Mouse (Mus musculus) midbrain, embryonic 12.5 days (tissue): ENCODE results near the gene Bcl10. TPM values are rescaled to one million over a fixed set of nuclear protein-coding genes. Genes with fewer than 3 reads are reported as not detected.
"Not testable (repeated sequence)": the region's sequence is repeated elsewhere in the genome, so short reads cannot be mapped to it uniquely, and the experiment has no call there.

Experiments
- ATAC-seq: fragments of 200-750 bp; cut with Nextera tagmentation; 2 replicates; pipeline ENCODE4 v1.8.0; 2017; ENCODE audit warnings: low read depth, moderate TSS enrichment, moderate library complexity; ENCODE audit not compliant: low FRiP score
- H3K27ac ChIP-seq: fragments of 300-500 bp; sonication (generic); replicated peaks from 2 replicates; pipeline ENCODE4 v1.5.1; 2016; ENCODE audit warnings: mild to moderate bottlenecking
- H3K27me3 ChIP-seq: fragments of 300-500 bp; sonication (generic); 2 replicates; pipeline ENCODE4 v1.6.1; 2016; ENCODE audit warnings: mild to moderate bottlenecking
- H3K36me3 ChIP-seq: fragments of 300-500 bp; sonication (generic); 2 replicates; pipeline ENCODE4 v1.6.1; 2016
- H3K4me1 ChIP-seq: fragments of 300-500 bp; sonication (generic); 2 replicates; pipeline ENCODE4 v1.6.1; 2016
- H3K4me2 ChIP-seq: fragments of 300-500 bp; sonication (generic); replicated peaks from 2 replicates; pipeline ENCODE4 v1.6.1; 2016; ENCODE audit warnings: mild to moderate bottlenecking, moderate library complexity
- H3K4me3 ChIP-seq: fragments of 300-500 bp; sonication (generic); 2 replicates; pipeline ENCODE4 v1.5.1; 2016; ENCODE audit warnings: mild to moderate bottlenecking
- H3K9ac ChIP-seq: fragments of 300-500 bp; sonication (generic); replicated peaks from 2 replicates; pipeline ENCODE4 v1.6.1; 2016; ENCODE audit warnings: mild to moderate bottlenecking, moderate library complexity
- H3K9me3 ChIP-seq: fragments of 300-500 bp; sonication (generic); 2 replicates; pipeline ENCODE4 v1.6.1; 2016; ENCODE audit warnings: mild to moderate bottlenecking
- WGBS: fragments of 180-500 bp; shearing (Covaris S2); methylation state at CpG from one replicate; pipeline ENCODE4 v1.1.7; 2016; 5-methylcytosine and 5-hydroxymethylcytosine counted together
- polyA plus RNA-seq: library from polyadenylated mRNA; unstranded; fragments of >200 nt; fragmentation: Nextera tagmentation; extraction: Ambion mirVana; gene quantifications from 2 replicates; pipeline ENCODE4 v1.2.1, GENCODE M21; 2016

The Bcl10 gene
- polyA plus RNA-seq, 1 experiment from 2014 or later: 47.1 TPM

GRCm38 (mm10) chr3:145959824-145960223 is 37.2 kb downstream of the Bcl10 start:
- Histone ChIP-seq H3K27me3 (peaks cover 32% of the 10 kb centered on the region), H3K9ac (no peak overlapping the region), H3K4me2 (no peak overlapping the region), H3K4me3 (no peak overlapping the region), H3K27ac (no peak overlapping the region), H3K4me1 (peaks cover 15% of the 10 kb centered on the region), H3K36me3 (no peaks in the 10 kb centered on the region), H3K9me3 (0 out of 2 replicates have a peak, but pooled peaks cover 4% of the 10 kb centered on the region)
- no peak for ATAC-seq
- 67% methylated on average over 1 of the region's 1 CpGs for WGBS

GRCm38 (mm10) chr3:145962411-145962810 is 39.8 kb downstream of the Bcl10 start:
- no peak overlapping the region for H3K4me2 ChIP-seq
- peaks cover 36% of the 10 kb centered on the region for H3K27me3 ChIP-seq
- no peak overlapping the region for H3K9ac ChIP-seq
- no peak for ATAC-seq
- H3K4me3 ChIP-seq: no peak overlapping the region
- 0 out of 2 replicates have a peak, but pooled peaks cover 3% of the 10 kb centered on the region for H3K9me3 ChIP-seq
- H3K27ac ChIP-seq: no peak overlapping the region
- H3K4me1 ChIP-seq: peaks cover 18% of the 10 kb centered on the region
- WGBS: 26% methylated on average over 9 of the region's 9 CpGs
- H3K36me3 ChIP-seq: no peaks in the 10 kb centered on the region

- Histone ChIP-seq H3K4me3 (peak overlapping the region; percentile 22), H3K4me2 (peak overlapping the region; percentile 48), H3K27ac (0 out of 2 replicates have a peak overlapping the region, but pooled peaks have one; percentile 39), H3K4me1 (peaks cover 18% of the 10 kb centered on the region), H3K9me3 (no peaks in the 10 kb centered on the region), H3K9ac (no peak overlapping the region), H3K36me3 (no peaks in the 10 kb centered on the region), H3K27me3 (peaks cover 36% of the 10 kb centered on the region)
- 16% methylated on average over 31 of the region's 31 CpGs for WGBS
- peak; percentile 28 for ATAC-seq
Observed at GRCm38 (mm10) chr3:145963101-145964017, 40.8 kb downstream of the Bcl10 start.

GRCm38 (mm10) chr3:145964018-145964387 is 41.4 kb downstream of the Bcl10 start:
- H3K27ac ChIP-seq: 0 out of 2 replicates have a peak overlapping the region, but pooled peaks have one; percentile 39
- H3K4me2 ChIP-seq: peak overlapping the region; percentile 48
- peak; percentile 76 for ATAC-seq
- H3K27me3 ChIP-seq: peaks cover 36% of the 10 kb centered on the region
- no peaks in the 10 kb centered on the region for H3K36me3 ChIP-seq
- H3K4me1 ChIP-seq: peaks cover 18% of the 10 kb centered on the region
- H3K9ac ChIP-seq: no peak overlapping the region
- H3K9me3 ChIP-seq: no peaks in the 10 kb centered on the region
- peak overlapping the region; percentile 22 for H3K4me3 ChIP-seq
- 13% methylated on average over 10 of the region's 10 CpGs for WGBS

GRCm38 (mm10) chr3:145964473-145964872 is 41.9 kb downstream of the Bcl10 start:
- peak; percentile 79 for ATAC-seq
- 7% methylated on average over 10 of the region's 10 CpGs for WGBS
- Histone ChIP-seq H3K4me2 (peak overlapping the region; percentile 48), H3K9ac (no peak overlapping the region), H3K36me3 (no peaks in the 10 kb centered on the region), H3K4me1 (peaks cover 18% of the 10 kb centered on the region), H3K27me3 (peaks cover 36% of the 10 kb centered on the region), H3K27ac (peak overlapping the region; percentile 39; the same call in 1 of the 2 replicates), H3K9me3 (no peaks in the 10 kb centered on the region), H3K4me3 (peak overlapping the region; percentile 22; the same call in 1 of the 2 replicates)

- H3K9ac ChIP-seq, H3K4me2 ChIP-seq, H3K36me3 ChIP-seq, H3K4me3 ChIP-seq, H3K27ac ChIP-seq, ATAC-seq, H3K9me3 ChIP-seq: not testable (repeated sequence)
- Histone ChIP-seq H3K27me3 (peaks cover 30% of the 10 kb centered on the region), H3K4me1 (peaks cover 18% of the 10 kb centered on the region)
- 85% methylated on average over 3 of the region's 3 CpGs for WGBS
Observed at GRCm38 (mm10) chr3:145965583-145965982, 43.0 kb downstream of the Bcl10 start.

- peaks cover 20% of the 10 kb centered on the region for H3K4me1 ChIP-seq
- no peaks in the 10 kb centered on the region for H3K9me3 ChIP-seq
- no peak for ATAC-seq
- H3K4me2 ChIP-seq: no peak overlapping the region
- peaks cover 27% of the 10 kb centered on the region for H3K27me3 ChIP-seq
- 89% methylated on average over 5 of the region's 5 CpGs for WGBS
- no peak overlapping the region for H3K27ac ChIP-seq
- no peak overlapping the region for H3K4me3 ChIP-seq
- H3K9ac ChIP-seq: no peak overlapping the region
- no peaks in the 10 kb centered on the region for H3K36me3 ChIP-seq
Observed at GRCm38 (mm10) chr3:145966806-145967205, 44.2 kb downstream of the Bcl10 start.

GRCm38 (mm10) chr3:145969031-145969501 is 46.5 kb downstream of the Bcl10 start:
- H3K27ac ChIP-seq: no peak overlapping the region
- no peak for ATAC-seq
- WGBS: 50% methylated on average over 14 of the region's 14 CpGs

GRCm38 (mm10) chr3:145971501-145971900 is 48.9 kb downstream of the Bcl10 start:
- 57% methylated on average over 10 of the region's 10 CpGs for WGBS
- H3K27ac ChIP-seq: no peak overlapping the region
- H3K9me3 ChIP-seq: peaks cover 9% of the 10 kb centered on the region
- H3K4me2 ChIP-seq: no peak overlapping the region
- no peaks in the 10 kb centered on the region for H3K36me3 ChIP-seq
- H3K27me3 ChIP-seq: no peaks in the 10 kb centered on the region
- no peak overlapping the region for H3K4me3 ChIP-seq
- H3K4me1 ChIP-seq: 0 out of 2 replicates have a peak, but pooled peaks cover 2% of the 10 kb centered on the region
- no peak for ATAC-seq
- H3K9ac ChIP-seq: no peak overlapping the region

More at GRCm38 (mm10) chr3:145969031-145969501, 46.5 kb downstream of the Bcl10 start:
- H3K4me2 ChIP-seq: no peak overlapping the region
- peaks cover 11% of the 10 kb centered on the region for H3K4me1 ChIP-seq
- peaks cover 4% of the 10 kb centered on the region; the same call in 1 of the 2 replicates for H3K27me3 ChIP-seq
- peaks cover 2% of the 10 kb centered on the region for H3K9me3 ChIP-seq
- H3K36me3 ChIP-seq: no peaks in the 10 kb centered on the region
- H3K9ac ChIP-seq: no peak overlapping the region
- H3K4me3 ChIP-seq: no peak overlapping the region

GRCm38 (mm10) chr3:145974986-145975385 is 52.4 kb downstream of the Bcl10 start:
- ATAC-seq: no peak
- 94% methylated on average over 7 of the region's 7 CpGs for WGBS

More at GRCm38 (mm10) chr3:145974986-145975385, 52.4 kb downstream of the Bcl10 start:
- 0 out of 2 replicates have a peak, but pooled peaks cover 2% of the 10 kb centered on the region for H3K4me1 ChIP-seq
- H3K9me3 ChIP-seq: peaks cover 13% of the 10 kb centered on the region
- H3K36me3 ChIP-seq: no peaks in the 10 kb centered on the region
- no peak overlapping the region for H3K4me2 ChIP-seq
- no peak overlapping the region for H3K4me3 ChIP-seq
- no peak overlapping the region for H3K27ac ChIP-seq
- H3K9ac ChIP-seq: no peak overlapping the region
- no peaks in the 10 kb centered on the region for H3K27me3 ChIP-seq
